Mouse (Mus musculus) adrenal gland, adult 2 months (tissue): ENCODE data around the gene Macc1. TPM values are rescaled to one million over a fixed set of nuclear protein-coding genes. Genes with fewer than 3 reads are reported as not detected.
"Not testable (repeated sequence)": the region's sequence is repeated elsewhere in the genome, so short reads cannot be mapped to it uniquely, and the experiment has no call there.

Source experiments
- DNase-seq: peaks from one replicate; pipeline ENCODE4 v3.0.0; 2021
- long read RNA-seq: library from polyadenylated mRNA; stranded (forward); transcript quantifications from one replicate; pipeline ENCODE4 v2.0.0, GENCODE M21; 2021
- polyA plus RNA-seq: library from polyadenylated mRNA; depleted of rRNA; stranded (reverse); fragments of >200 nt; gene quantifications from 2 replicates; pipeline ENCODE4 v1.2.3, GENCODE M21; 2012; rRNA removed
- total RNA-seq, 2 experiments: library from RNA; stranded (reverse); gene quantifications; 2 replicates each; pipeline ENCODE4 v1.2.3; 2021

Macc1 gene
- not detected for total RNA-seq
- not detected in 2 replicates for polyA plus RNA-seq
- long read RNA-seq: 0 reads

DNA sequence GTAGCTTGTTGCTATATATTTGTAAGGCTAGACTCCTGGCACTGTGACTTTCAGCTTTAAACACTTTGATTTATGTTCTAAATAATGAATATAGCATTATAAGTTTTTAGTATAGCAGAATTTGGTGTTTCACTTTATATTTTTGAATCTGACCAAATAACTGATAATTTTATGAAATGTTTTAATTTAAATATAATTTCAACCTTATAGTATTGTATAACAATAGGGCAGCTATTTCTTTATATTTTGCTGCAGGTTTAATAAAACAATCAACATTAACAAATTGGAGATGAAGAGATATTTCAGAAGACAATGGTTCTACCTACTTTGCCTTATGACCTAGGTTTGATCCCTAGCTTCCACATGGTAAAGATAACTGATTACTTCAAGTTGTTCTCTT, at the start of gene Macc1:
Gene Macc1 (plus strand): TSS at position 301 of the 400 bp plus-strand sequence.
- no peak for DNase-seq

DNA sequence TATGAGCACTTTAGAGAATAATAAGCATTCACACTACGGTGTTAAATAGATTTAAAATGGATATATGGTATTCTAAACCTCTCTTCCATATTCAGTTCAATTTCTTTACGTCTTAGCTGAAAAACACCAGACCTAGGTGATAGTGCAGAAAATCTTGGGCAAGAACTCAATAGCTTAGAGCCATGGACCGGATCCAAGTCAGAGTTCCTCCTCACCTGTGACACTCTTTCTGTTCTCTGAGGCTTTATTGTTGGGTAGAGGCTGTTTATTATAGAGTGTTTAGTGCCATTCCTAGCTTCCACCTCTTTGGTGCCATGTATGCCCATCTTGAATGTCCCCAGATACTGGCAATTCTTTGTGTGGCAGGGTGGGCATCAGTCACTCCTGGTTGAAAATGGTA, 49.6 kb upstream of the Macc1 start:
- DNase-seq: no peak

DNA sequence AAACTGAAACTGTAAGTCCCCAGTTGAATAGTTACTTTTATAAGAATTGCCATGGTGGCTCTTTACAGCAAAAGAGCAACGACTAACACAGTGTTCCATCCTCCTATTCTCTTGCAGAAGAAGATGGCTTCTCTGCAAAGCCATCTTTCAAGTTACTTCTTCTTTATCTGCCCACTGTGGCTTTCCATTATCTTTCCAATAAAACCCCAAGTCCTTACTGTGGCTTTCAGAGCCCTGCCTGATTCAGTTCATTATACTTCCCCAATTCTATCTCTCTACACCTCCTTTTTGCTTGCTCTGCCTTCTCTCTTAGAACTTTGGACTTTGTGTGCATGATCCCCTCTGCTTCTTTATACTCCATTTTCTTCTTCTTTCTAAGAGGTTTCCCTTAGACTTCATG, 45.3 kb upstream of the Macc1 start:
- no peak for DNase-seq

DNA sequence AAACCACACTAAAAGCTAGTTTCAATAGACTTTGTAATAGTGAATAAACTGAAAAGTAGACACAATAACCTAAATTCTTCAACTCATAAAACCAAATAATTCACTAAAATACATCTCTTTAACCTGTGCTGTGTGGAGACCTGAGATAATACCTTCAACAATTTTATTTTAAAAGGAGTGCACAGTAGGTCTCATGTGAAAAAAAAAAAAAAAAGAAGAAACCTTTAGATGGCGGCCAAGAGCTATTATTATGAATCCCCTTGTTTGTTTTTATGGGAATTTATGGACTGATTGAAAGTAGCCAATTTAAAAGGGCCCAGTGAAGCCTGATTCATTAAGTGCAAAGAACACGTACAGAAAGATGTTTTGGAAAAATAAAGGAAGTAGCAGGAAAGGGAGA, 44.0 kb upstream of the Macc1 start:
- DNase-seq: no peak

DNA sequence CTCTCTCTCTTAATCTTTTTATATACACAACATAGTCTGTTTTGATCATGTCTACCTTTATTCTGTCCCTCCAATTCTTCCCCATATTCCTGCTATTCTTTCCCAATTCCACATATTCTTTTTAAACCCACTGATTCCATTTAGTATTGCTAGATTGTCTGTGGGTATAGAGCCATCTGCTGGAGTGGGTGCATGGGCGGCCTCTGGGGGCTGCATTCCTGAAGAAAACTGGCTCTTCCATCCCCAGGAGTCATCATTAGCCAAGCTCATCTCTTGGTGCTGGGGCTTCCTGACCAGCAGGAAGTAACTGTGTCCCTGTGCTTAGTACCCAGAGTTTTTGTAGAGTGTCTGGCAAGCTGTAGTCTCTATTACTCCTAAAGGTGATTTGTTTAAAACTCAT, 42.1 kb upstream of the Macc1 start:
- DNase-seq: no peak

DNA sequence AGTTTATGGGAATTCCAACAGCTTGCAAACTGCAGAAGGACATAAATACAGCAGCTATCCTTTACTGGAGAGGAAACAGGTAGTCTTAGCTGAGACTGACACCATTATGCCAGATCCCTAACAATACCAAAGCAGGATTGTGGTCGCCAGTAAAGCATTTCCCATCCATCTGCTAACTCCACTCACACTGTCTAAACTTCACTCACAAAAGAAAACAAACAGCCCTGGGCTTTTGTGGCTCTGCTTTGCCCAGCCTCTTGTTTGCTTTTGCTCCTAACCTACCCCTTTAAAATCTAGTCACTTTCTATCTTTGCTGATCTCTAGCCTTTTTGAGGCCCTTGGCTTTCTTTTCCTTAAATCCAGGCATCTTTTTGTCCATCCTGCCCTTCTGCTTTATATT, 40.5 kb upstream of the Macc1 start:
- DNase-seq: no peak

DNA sequence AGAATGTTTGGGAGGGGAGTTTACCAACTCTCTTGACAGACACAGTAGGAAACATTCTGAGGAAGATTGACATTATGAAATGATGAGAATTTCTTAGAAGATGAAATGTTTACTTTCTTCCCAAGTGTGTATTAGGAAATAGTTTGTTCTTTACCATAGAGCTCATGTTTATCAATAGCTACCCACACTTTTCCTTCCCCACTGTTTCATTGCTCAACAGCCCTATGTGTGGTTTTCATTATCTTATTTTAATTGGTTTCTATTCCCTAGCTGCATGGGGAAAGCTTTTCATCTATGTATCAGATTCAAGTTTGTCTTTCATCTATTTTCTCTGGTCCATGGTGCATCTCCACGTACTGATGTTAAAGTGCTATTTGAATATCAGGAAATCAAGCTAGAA, 37.8 kb upstream of the Macc1 start:
- no peak for DNase-seq

DNA sequence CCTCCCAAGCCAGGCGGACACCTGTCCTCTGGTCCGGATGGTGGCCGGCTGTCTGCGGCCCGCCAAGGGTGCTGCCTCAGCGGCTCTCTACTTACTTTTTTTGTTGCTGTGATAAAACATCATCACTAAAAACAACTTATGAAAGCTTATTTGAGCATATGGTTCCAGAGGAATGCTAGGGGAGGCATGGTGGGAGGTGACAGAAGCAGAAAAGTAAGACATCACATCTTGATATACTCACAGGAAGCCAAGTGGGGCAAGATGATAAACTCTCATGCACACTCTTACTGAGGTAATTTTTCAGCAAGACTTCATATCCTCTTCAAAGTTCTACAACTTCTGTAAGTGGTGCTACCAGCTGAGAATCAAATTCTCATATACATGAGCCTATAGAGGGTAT, 22.5 kb upstream of the Macc1 start:
- no peak for DNase-seq

DNA sequence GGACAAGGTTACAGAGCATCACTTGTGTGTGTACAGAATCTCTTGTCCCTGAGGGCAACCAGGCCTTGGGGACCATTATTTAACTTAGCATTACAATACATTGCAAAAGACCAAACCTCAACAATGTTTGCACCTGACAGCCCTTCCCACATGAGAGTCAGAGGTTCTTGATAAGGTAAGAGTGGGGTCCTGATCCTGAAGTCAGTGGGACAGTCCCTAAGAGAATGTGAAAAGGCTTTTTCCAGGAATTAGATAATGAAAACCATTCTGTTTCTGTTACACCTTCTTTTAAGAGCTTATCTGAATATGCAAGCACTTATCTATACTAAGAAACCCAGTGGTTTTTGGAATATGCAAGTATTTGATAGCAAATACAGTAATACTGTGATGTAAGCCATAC, 10.5 kb upstream of the Macc1 start:
- DNase-seq: no peak

DNA sequence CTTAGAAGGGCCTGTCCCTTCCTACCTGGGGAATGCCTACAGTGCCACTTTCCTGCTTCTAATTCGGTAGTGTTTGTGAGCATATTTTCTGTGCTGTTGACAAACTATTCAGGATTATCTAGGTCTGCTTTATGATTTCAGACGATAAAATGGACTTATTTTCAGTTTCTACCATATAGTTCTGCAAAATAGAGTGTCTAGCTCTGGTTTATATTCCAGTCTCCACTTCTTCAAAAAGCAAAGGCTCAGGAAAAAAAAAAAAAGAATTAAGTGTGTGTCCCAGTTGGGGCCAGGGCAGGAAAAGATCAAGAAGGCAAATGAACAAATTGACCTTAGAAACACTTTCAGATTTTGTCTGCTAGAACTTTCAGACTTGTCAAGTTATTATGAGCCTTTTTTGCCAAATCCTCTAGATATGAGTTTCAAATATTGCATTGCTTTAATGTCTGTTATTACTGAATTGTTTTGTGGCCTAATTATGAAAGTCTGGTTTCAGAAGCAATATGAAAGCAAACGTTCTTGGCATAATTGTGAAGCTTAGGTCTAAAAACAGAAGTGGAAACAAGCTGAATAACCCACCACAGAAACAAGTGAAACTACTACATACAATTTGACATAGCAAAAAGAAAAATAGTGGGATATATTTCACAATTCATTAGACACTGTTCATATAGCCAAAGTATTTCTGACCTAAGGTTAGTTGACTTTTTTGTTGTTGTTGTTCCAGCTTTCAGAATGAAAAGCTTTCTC, 881 bp upstream of the Macc1 start:
- DNase-seq: no peak

DNA sequence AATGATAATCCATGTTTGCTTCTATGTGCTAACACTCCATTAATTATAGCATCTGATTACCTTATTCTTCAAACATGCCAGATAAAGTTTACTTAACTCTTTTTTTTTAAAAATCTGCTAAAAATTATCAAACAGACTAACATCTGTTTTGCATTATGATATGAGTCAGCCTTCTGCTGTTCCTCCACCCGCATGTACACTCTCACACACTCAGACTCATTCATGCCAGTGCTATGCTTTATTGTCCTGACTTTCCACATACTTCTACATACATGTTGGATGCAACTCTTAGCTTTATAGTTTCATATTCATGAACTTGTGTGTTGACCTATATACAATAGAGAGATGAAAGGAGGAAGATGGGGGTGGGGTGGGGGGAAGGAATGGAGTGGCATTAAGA, 4.7 kb downstream of the Macc1 start:
- DNase-seq: no peak

DNA sequence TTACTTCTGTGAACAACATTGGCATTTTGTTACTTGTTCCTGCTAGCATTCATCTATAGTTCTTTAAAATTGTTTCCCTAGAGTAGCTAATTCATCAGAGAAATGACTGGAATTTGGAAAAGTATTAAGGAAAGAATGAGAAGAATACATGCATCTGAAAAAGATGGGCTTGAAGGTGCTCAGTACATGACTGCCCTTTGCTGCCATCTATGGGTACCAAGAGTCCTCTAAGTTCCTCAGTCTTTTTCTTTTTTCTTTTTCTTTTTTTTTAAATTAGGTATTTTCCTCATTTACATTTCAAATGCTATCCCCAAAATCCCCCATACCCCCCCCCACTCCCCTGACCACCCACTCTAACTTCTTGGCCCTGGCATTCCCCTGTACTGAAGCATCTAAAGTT, 11.3 kb downstream of the Macc1 start:
- peak; percentile 6 for DNase-seq

DNA sequence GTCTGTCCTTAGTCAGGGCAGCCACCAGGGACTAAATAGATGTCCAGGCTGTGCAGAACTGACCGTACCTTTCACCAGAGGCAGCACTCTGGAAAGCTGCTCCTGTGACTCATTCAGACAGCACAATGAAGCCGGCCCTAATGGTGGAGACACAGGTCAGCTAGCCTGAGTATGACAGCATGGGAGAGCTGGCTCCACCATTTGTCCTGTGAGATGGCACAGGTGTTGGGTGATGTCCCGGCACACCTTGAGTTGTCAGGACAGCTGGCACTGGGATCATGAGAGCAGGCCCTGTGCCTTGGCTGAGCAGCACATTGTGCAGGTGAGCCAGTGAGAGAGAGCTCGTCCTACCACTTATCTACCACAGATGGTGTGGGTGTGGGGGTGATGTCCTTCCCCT, 16.6 kb downstream of the Macc1 start:
- no peak for DNase-seq

DNA sequence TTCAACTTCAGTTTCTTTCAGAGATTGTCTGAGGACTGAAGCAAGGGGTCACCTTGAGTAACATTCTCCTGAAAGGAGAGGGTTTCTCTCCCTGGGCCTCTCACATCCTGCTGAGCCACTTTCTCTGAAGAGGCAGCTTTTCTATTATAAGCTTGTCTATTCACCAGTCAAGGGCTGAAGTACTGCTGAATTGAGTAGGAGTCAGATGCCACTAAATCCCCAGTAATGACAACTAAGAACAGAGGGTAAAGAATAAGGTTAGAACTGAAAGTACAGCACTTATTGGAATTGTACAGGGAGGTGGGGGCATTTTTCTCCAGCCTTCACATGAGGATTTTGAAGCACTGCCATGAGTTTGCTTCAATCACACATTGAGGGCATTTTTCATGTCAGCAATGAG, 19.3 kb downstream of the Macc1 start:
- DNase-seq: no peak

DNA sequence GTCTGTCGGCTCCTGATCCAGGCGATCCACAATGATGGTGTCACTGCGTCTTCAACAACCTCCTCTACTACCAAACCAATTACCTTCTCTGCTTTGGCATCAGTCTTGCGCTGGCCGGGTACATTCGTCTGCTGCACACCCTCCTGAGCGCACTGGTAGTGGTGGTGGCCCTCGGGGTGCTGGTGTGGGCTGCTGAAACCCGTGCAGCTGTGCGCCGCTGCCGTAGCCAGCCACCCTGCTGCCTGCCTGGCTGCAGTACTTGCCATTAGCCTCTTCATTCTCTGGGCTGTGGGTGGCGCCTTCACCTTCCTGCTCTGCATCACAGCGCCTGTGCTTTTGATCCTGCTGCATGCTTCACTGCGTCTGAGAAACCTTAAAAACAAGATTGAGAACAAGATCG, 38.5 kb downstream of the Macc1 start:
- not testable (repeated sequence) for DNase-seq

DNA sequence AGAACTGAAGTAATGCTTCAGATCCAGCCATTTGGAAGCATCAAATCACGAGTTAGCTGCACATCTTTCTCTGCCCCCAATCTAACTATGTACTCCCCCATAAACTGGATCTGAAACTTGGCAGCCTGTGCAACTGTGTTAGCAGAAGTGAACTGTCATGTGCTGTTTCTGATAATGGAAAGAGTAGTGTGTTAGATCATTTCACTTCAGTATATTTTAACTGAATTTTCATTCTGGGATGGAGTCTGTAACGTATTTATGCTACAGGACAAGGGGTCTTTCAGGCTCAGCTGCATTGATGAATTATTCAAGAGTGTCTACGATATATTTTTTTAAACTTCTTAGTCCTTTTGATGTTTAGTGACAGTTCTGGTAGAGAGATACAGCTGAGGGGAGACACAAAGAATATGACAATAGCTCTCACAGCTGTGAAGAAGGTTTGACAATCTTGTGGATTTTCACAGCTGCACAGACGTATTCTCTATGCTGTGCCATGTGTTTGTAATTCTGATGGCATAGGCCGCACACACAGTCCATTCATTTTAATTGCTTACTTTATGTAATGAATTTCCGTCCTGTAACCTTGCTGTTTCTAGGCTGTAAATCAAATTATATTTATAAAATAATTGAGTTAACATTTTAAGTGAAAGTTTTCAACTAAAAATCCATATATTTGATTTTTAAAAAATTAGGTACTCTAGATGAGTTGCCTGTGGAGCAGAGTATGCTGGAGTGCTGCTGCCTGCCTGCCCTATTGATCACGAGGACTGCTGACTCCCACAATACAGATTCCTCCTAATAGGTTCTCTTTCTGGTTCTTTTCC, 43.6 kb downstream of the Macc1 start:
- DNase-seq: no peak

DNA sequence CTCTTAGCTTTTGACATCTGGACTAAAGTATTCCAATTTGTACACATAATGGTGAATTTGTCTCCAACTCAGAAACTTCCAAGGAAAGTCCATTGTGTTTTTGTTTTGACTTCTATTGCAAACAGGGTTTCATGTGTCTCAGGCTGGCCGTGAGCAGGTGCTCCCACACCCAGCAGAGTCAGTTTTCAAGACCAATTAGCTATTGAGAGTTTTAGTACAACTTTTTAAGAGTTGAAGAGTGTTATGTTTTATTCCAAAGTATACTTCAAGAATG, 44.1 kb downstream of the Macc1 start:
- no peak for DNase-seq

DNA sequence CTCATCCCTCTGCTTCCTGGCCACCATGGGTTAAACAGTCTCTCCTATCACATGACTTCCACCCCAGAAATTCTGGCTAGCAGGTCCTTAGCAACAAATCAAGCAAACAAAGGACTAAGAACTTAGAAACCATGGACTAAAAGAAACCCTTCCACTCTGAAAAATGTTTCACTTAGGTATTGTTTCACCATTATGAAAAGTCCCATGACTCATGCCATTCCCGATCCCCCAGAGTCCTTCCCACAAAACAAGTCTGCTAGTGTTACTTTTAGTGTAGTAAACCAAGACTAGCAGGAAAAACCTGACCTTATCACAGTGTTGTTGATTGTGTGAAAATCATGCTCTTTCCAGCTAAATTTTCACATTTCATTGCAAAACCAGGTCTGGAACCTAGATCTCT, 51.0 kb downstream of the Macc1 start:
- DNase-seq: no peak

DNA sequence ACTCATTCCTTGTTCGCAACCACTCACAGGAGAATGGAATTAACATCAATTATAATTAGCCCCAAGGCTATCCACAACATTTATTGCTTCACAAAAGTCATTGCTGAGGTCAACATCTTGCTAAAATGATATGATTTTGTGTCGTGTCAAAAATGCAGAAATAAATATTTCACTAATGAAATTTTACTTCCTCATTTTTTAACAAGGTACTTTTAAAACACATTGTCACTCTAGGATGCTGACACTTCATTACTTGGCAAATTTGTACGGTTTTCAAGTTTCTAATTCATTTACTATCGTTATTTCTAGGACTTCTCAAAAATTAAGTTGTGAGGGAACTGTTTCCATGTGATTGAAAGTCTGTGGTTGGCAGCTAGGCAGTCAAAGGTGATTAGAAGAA, 55.8 kb downstream of the Macc1 start:
- no peak for DNase-seq

DNA sequence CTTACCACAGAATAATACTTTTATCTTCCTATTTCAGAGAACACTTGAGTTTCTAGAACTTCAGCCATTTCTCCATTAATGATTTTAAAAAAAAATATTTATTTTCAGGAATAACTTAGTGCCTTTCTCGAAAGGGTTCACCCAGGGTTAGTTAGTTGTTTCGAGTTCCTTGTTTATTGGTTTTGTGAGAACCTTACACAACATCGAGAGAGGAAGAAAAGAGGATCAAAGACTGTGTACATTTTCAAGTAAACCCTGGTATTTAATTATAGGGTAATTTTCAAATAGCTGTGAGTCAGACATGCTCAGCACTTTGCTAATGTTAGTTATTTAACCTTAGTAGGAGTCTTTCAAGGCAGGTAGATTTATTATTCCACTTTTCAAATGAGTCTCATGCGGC, 58.3 kb downstream of the Macc1 start:
- DNase-seq: no peak

DNA sequence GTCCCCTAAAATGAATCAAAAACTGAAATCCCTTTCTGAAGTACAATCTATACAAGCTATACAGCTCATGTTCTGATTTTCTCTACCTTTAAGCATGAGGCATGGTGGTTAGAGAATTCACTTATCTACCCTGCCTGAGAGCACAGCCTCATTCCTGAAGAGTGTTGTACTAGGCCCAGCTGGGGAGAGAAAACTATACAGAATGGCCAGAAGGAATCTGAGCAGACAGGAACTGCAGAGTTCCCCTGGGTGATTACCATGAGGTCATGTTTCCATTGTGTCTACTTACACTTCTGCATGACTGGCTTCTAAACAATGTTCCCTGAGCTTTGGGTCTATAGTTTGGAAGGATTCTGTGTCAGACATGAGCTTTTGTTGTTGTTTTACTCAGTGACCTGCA, 62.8 kb downstream of the Macc1 start:
- no peak for DNase-seq

DNA sequence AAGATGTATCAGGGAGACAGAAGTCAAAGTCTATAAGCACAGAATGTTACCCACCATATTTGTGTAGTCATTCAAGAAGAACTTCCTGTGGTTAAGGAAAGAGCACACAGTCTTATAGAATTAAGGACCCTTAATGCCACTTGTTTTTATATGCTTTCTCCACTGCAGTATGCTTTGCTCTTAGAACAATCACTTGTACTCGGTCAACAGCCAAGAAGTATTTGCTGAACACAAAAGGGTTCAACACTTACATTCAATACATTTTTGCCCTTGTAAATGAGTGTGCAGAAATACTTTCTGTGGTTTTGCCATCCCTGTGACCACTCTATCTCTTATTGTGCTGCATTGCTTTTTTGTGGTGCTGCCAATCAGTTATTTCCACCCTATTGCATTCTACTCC, 67.8 kb downstream of the Macc1 start:
- no peak for DNase-seq

DNA sequence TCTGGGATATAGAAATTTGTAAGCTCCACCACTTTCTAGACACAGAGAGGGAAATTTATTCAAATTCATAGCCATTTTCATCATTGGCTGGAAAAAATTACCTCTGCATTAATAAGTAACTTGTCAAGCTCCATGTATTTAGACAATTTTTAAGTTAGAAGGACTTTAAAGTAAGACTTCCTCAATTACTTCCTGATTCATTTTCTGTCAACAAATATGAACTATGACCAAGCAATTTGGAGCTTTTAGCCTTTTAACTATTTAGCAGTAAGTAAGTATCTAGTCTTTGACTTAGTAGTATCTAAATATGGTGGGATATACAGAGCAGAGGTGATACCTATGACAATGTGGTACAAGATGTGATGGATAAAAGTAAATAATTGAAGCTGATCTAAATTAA, 72.2 kb downstream of the Macc1 start:
- DNase-seq: no peak

DNA sequence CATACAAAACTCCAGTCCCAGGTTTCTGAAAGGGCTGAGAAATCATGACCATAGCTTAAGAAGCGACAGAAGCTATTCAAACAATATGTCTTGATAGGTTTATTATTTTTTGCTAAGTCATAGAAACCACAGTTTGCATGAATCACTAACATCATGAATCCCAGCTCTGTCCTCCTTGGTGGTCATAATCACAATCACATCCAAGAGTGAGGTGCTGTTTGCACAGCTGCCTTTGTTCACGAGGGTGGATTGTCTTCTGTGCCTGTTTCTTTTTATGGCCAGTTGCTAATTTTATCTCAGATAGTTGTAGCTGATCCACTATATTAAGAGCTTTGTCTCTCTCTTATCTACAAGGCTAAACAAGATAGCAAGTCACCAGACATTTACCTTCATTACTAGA, 72.6 kb downstream of the Macc1 start:
- no peak for DNase-seq
